Mouse (Mus musculus): Measurements from ENCODE around the gene Fgd5. TPM values are rescaled to one million over a fixed set of nuclear protein-coding genes. Genes with fewer than 3 reads are reported as not detected.

Gene Fgd5
- total RNA-seq, 1 experiment from 2014 or later, result not detected

- ATAC-seq (ENCODE audit: extremely low read depth, insufficient number of reproducible peaks, low FRiP score, poor library complexity, severe bottlenecking), result peak; percentile 86
Measured at GRCm38 (mm10) chr6:92100679-92101360, 122.1 kb downstream of the Fgd5 start.

GRCm38 (mm10) chr6:92124547-92124946 is 145.9 kb downstream of the Fgd5 start:
- no peak for ATAC-seq (ENCODE audit: extremely low read depth, insufficient number of reproducible peaks, low FRiP score, poor library complexity, severe bottlenecking)

Other genes with a start within 250 kb of the Fgd5 start
- not detected in 2 replicates for gene Grip2, start 151.6 kb upstream of the Fgd5 start, total RNA-seq (2017)
- gene Ccdc174, start 100.8 kb upstream of the Fgd5 start, total RNA-seq (2017), result 74.0 and 86.0 TPM in 2 replicates
- gene 4930590J08Rik, start 76.1 kb upstream of the Fgd5 start, total RNA-seq (2017), result 4.7 and 4.9 TPM in 2 replicates
- gene Nr2c2, start 112.5 kb downstream of the Fgd5 start, total RNA-seq (2017), result 69.7 and 77.7 TPM in 2 replicates
- 19.2 and 19.3 TPM in 2 replicates for gene Mrps25, start 205.2 kb downstream of the Fgd5 start, total RNA-seq (2017)
- 24.3 and 29.8 TPM in 2 replicates for gene Rbsn, start 236.0 kb downstream of the Fgd5 start, total RNA-seq (2017)

Data from neutrophil, adult 5-6 weeks (primary cell).